Mouse (Mus musculus): ENCODE data around the gene Kifc3. TPM values are rescaled to one million over a fixed set of nuclear protein-coding genes. Genes with fewer than 3 reads are reported as not detected.

Kifc3 gene
- total and polyA plus RNA-seq, 2 experiments from 2014 or later: 20.6 to 59.0 TPM

DNA sequence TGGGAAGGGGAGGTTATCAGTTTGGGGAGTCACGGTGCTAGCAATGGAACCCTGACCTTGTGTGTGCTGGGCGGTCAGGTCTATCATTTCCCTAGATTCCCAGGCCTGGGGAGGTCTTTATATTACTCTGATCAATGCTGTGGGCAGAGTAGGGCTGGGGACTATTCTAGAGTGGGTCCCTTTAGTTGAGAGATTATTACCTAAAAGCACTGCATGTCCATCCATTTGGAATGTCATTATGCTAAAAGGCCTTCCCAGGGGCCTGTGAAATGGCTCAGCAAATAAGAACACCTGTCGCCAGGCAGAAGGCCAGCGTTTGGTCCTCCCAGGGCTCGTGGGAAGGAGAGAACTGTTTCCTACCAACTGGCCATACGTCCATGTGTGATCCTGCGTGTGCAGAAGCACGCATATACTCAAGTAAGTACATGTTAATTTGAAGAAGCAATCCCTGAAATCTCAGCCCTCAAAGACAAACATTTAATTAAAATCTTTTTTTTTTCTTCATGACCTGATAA is 499 bp downstream of the Kifc3 start:
- Histone ChIP-seq H3K4me3 (ENCODE audit: low read depth, low read length) (no peak overlapping the region), H3K9me3 (replicated peaks; ENCODE audit: control insufficient read depth, low read length) (no peaks in the 10 kb centered on the region), H3K27ac (ENCODE audit: low read depth) (no peak overlapping the region), H3K9ac (replicated peaks; ENCODE audit: low read depth, low read length) (no peak overlapping the region), H3K4me2 (ENCODE audit: low read depth, low read length) (no peak overlapping the region), H3K27me3 (ENCODE audit: control insufficient read depth, insufficient read depth, low read length) (no peaks in the 10 kb centered on the region), H3K36me3 (replicated peaks; ENCODE audit: control insufficient read depth, insufficient read depth, low read length) (no peaks in the 10 kb centered on the region), H3K4me1 (ENCODE audit: control insufficient read depth, insufficient read depth) (no peaks in the 10 kb centered on the region)
- DNase-seq (ENCODE audit: low spot score): no peak
- WGBS: 85% methylated on average over 8 of the region's 8 CpGs
- no peak for ATAC-seq (ENCODE audit: insufficient read depth, low read depth)
- TF ChIP-seq EP300 (IDR thresholded peaks at IDR 0.05; ENCODE audit: low read depth): no peak
- TF ChIP-seq CTCF (IDR thresholded peaks at IDR 0.05; ENCODE audit: low read depth): no peak

DNA sequence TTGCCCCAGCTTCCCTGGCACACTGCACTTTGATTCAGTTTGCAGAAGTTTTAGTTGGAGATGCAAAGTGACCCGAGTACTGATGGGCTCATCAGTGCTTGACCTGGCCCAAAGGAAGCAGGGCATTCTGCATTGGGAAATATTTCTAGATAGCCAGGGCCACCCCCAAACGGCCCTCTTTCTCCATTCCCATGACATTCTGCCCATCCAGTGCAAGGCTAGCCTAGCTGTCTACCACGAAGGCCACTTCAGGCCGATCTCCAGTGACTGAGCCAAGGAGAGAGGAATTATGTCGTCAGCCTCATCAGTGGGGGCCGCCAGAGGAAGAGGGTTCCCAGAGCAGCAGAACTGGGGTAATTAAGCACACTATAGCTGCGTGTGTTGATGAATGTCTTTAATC is 1.1 kb downstream of the Kifc3 start:
- H3K36me3 ChIP-seq (replicated peaks; ENCODE audit: control insufficient read depth, insufficient read depth, low read length): no peaks in the 10 kb centered on the region
- no peaks in the 10 kb centered on the region for H3K27me3 ChIP-seq (ENCODE audit: control insufficient read depth, insufficient read depth, low read length)
- no peaks in the 10 kb centered on the region for H3K9me3 ChIP-seq (replicated peaks; ENCODE audit: control insufficient read depth, low read length)
- DNase-seq (ENCODE audit: low spot score): no peak
- no peak overlapping the region for H3K4me2 ChIP-seq (ENCODE audit: low read depth, low read length)
- H3K4me1 ChIP-seq (ENCODE audit: control insufficient read depth, insufficient read depth): no peaks in the 10 kb centered on the region
- WGBS: 68% methylated on average over 7 of the region's 7 CpGs
- no peak for TF ChIP-seq CTCF (IDR thresholded peaks at IDR 0.05; ENCODE audit: low read depth)
- TF ChIP-seq EP300 (IDR thresholded peaks at IDR 0.05; ENCODE audit: low read depth): no peak
- H3K9ac ChIP-seq (replicated peaks; ENCODE audit: low read depth, low read length): no peak overlapping the region
- H3K27ac ChIP-seq (ENCODE audit: low read depth): no peak overlapping the region
- ATAC-seq (ENCODE audit: insufficient read depth, low read depth): no peak
- no peak overlapping the region for H3K4me3 ChIP-seq (ENCODE audit: low read depth, low read length)

- Histone ChIP-seq H3K27ac (ENCODE audit: low read depth) (no peak overlapping the region), H3K4me2 (ENCODE audit: low read depth, low read length) (no peak overlapping the region), H3K4me3 (ENCODE audit: low read depth, low read length) (no peak overlapping the region), H3K9ac (replicated peaks; ENCODE audit: low read depth, low read length) (no peak overlapping the region), H3K27me3 (ENCODE audit: control insufficient read depth, insufficient read depth, low read length) (no peaks in the 10 kb centered on the region), H3K9me3 (replicated peaks; ENCODE audit: control insufficient read depth, low read length) (no peaks in the 10 kb centered on the region), H3K4me1 (ENCODE audit: control insufficient read depth, insufficient read depth) (no peaks in the 10 kb centered on the region), H3K36me3 (replicated peaks; ENCODE audit: control insufficient read depth, insufficient read depth, low read length) (no peaks in the 10 kb centered on the region)
- TF ChIP-seq CTCF (IDR thresholded peaks at IDR 0.05; ENCODE audit: low read depth): no peak
- no peak for TF ChIP-seq EP300 (IDR thresholded peaks at IDR 0.05; ENCODE audit: low read depth)
- 70% methylated on average over 9 of the region's 9 CpGs for WGBS
- ATAC-seq (ENCODE audit: insufficient read depth, low read depth) (no peak), DNase-seq (ENCODE audit: low spot score) (no peak)
Observed at GRCm38 (mm10) chr8:95200001-95200405, 2.6 kb downstream of the Kifc3 start.

- no peaks in the 10 kb centered on the region for H3K36me3 ChIP-seq (replicated peaks; ENCODE audit: control insufficient read depth, insufficient read depth, low read length)
- no peak overlapping the region for H3K4me2 ChIP-seq (ENCODE audit: low read depth, low read length)
- no peak for DNase-seq (ENCODE audit: low spot score)
- H3K4me3 ChIP-seq (ENCODE audit: low read depth, low read length): no peak overlapping the region
- ATAC-seq (ENCODE audit: insufficient read depth, low read depth): no peak
- H3K4me1 ChIP-seq (ENCODE audit: control insufficient read depth, insufficient read depth): no peaks in the 10 kb centered on the region
- whole genome bisulfite sequencing: 50% methylated on average over 11 of the region's 11 CpGs
- no peaks in the 10 kb centered on the region for H3K9me3 ChIP-seq (replicated peaks; ENCODE audit: control insufficient read depth, low read length)
- H3K27me3 ChIP-seq (ENCODE audit: control insufficient read depth, insufficient read depth, low read length): no peaks in the 10 kb centered on the region
- no peak for TF ChIP-seq CTCF (IDR thresholded peaks at IDR 0.05; ENCODE audit: low read depth)
- H3K27ac ChIP-seq (ENCODE audit: low read depth): no peak overlapping the region
- no peak overlapping the region for H3K9ac ChIP-seq (replicated peaks; ENCODE audit: low read depth, low read length)
Observed at GRCm38 (mm10) chr8:95195728-95196127, 6.9 kb downstream of the Kifc3 start.

- no peaks in the 10 kb centered on the region for H3K4me1 ChIP-seq (ENCODE audit: control insufficient read depth, insufficient read depth)
- no peak for TF ChIP-seq EP300 (IDR thresholded peaks at IDR 0.05; ENCODE audit: low read depth)
- TF ChIP-seq CTCF (IDR thresholded peaks at IDR 0.05; ENCODE audit: low read depth): no peak
- 90% methylated on average over 9 of the region's 9 CpGs for WGBS
- H3K9ac ChIP-seq (replicated peaks; ENCODE audit: low read depth, low read length): no peak overlapping the region
- H3K9me3 ChIP-seq (replicated peaks; ENCODE audit: control insufficient read depth, low read length): no peaks in the 10 kb centered on the region
- DNase-seq (ENCODE audit: low spot score) (no peak), ATAC-seq (ENCODE audit: insufficient read depth, low read depth) (no peak)
- no peaks in the 10 kb centered on the region for H3K27me3 ChIP-seq (ENCODE audit: control insufficient read depth, insufficient read depth, low read length)
- H3K27ac ChIP-seq (ENCODE audit: low read depth): no peak overlapping the region
- H3K4me2 ChIP-seq (ENCODE audit: low read depth, low read length): no peak overlapping the region
- no peaks in the 10 kb centered on the region for H3K36me3 ChIP-seq (replicated peaks; ENCODE audit: control insufficient read depth, insufficient read depth, low read length)
- no peak overlapping the region for H3K4me3 ChIP-seq (ENCODE audit: low read depth, low read length)
Observed at GRCm38 (mm10) chr8:95191497-95192175, 11.0 kb downstream of the Kifc3 start.

GRCm38 (mm10) chr8:95187579-95187978 is 15.0 kb downstream of the Kifc3 start:
- no peak overlapping the region for H3K27ac ChIP-seq (ENCODE audit: low read depth)
- H3K4me3 ChIP-seq (ENCODE audit: low read depth, low read length): no peak overlapping the region
- H3K27me3 ChIP-seq (ENCODE audit: control insufficient read depth, insufficient read depth, low read length): no peaks in the 10 kb centered on the region
- no peaks in the 10 kb centered on the region for H3K36me3 ChIP-seq (replicated peaks; ENCODE audit: control insufficient read depth, insufficient read depth, low read length)
- DNase-seq (ENCODE audit: low spot score): no peak
- no peak for ATAC-seq (ENCODE audit: insufficient read depth, low read depth)
- no peaks in the 10 kb centered on the region for H3K4me1 ChIP-seq (ENCODE audit: control insufficient read depth, insufficient read depth)
- WGBS: 61% methylated on average over 5 of the region's 5 CpGs
- no peaks in the 10 kb centered on the region for H3K9me3 ChIP-seq (replicated peaks; ENCODE audit: control insufficient read depth, low read length)
- no peak for TF ChIP-seq EP300 (IDR thresholded peaks at IDR 0.05; ENCODE audit: low read depth)
- TF ChIP-seq CTCF (IDR thresholded peaks at IDR 0.05; ENCODE audit: low read depth): no peak
- H3K9ac ChIP-seq (replicated peaks; ENCODE audit: low read depth, low read length): no peak overlapping the region
- H3K4me2 ChIP-seq (ENCODE audit: low read depth, low read length): no peak overlapping the region

Measured in heart, postnatal 0 days (tissue).